Mouse (Mus musculus) CH12.LX (cell line): Measurements from ENCODE around the gene Xylt1.

ENCODE experiments used
- CHD1 ChIP-seq: IDR thresholded peaks from 2 replicates; pipeline ENCODE4 v1.6.1; 2012; ENCODE audit warnings: low read depth, low read length, improper control_type of control experiment, inconsistent platforms
- CTCF ChIP-seq, 2 experiments: IDR thresholded peaks in 1 of 2; conservative IDR thresholded peaks in 1 of 2; 2 replicates each; pipeline ENCODE4 v1.5.1; 2011 to 2012; ENCODE audit warnings: low read depth in 2 of 2, low read length in 2 of 2, improper control_type of control experiment in 1 of 2, inconsistent platforms in 1 of 2, mild to moderate bottlenecking in 1 of 2, moderate library complexity in 1 of 2
- EP300 ChIP-seq: IDR thresholded peaks from 2 replicates; pipeline ENCODE4 v1.6.1; 2011; ENCODE audit warnings: low read length, improper control_type of control experiment
- MAFK ChIP-seq: IDR thresholded peaks from 2 replicates; pipeline ENCODE4 v1.6.1; 2011; ENCODE audit warnings: low read length, improper control_type of control experiment; ENCODE audit not compliant: insufficient replicate concordance
- NELFE ChIP-seq: IDR thresholded peaks from 2 replicates; pipeline ENCODE4 v1.6.1; 2011; ENCODE audit warnings: low read depth, low read length, improper control_type of control experiment
- PAX5 ChIP-seq: IDR thresholded peaks from 2 replicates; pipeline ENCODE4 v1.6.1; 2012; ENCODE audit warnings: low read length, inconsistent platforms, mixed read lengths
- POLR2A ChIP-seq: IDR thresholded peaks from 2 replicates; pipeline ENCODE4 v1.6.1; 2011; ENCODE audit warnings: low read depth, mild to moderate bottlenecking, improper control_type of control experiment, low read length
- POLR2AphosphoS2 ChIP-seq: IDR thresholded peaks from 2 replicates; pipeline ENCODE4 v1.6.1; 2011; ENCODE audit warnings: low read depth, low read length, improper control_type of control experiment
- USF1 ChIP-seq: IDR thresholded peaks from 2 replicates; pipeline ENCODE4 v1.6.1; 2014; ENCODE audit warnings: low read depth, mild to moderate bottlenecking, inconsistent platforms, low read length, improper control_type of control experiment

GRCm38 (mm10) chr7:117424841-117425240, 44.1 kb downstream of the Xylt1 start:
- TF ChIP-seq CTCF (conservative IDR thresholded peaks at IDR 0.05 in 1 of 2, IDR thresholded peaks at IDR 0.05 in 1 of 2; ENCODE audit: low read depth in 2 of 2, low read length in 2 of 2) = no peak
- TF ChIP-seq USF1 = no peak
- TF ChIP-seq CHD1 = no peak
- no peak for TF ChIP-seq PAX5
- no peak for TF ChIP-seq EP300
- TF ChIP-seq POLR2A = no peak
- TF ChIP-seq POLR2AphosphoS2 = no peak
- no peak for TF ChIP-seq MAFK
- no peak for TF ChIP-seq NELFE
